Mouse (Mus musculus): Measurements from ENCODE around the gene Hpn.

The Hpn gene

DNA sequence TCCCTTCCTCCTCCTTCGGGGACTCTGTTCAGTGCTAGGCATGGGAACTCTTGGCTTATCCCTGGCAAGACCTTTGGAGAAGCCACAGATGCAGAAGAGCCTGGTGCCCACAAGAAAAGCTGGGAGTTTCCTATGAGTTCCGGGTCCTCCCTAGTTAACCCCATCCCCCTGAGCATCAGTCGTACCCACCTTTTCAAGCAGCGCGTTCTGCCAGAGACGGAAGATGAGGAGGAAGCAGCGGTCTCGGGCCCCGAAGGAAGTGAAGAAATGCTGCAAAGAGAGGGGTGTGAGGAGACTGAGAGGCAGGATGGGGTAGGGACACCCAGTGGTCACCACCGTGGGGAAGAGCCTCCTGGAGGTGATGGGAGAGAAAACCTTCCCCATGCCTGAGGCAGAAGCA, 25.9 kb upstream of the Hpn start:
- no peak for DNase-seq (ENCODE audit: low spot score)

DNA sequence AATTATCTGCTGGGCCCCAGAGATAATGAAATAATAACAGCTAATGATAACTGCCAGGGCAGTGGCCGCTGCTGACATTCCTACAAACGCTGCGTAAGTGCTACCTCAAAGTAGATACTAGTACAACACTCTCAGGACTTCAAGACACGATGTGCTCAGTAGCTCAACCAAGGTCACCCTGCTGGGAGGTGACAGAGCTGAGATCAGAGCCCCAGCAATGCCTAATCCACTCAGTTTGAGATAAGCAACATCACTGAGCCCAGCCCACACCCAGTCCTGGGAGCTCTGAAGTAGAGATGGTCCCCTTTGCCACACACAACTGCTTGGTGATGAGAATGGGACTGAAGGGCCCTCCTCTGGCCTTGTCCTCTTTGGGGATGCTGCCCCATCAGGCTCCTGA, 25.2 kb upstream of the Hpn start:
- DNase-seq (ENCODE audit: low spot score), result no peak

DNA sequence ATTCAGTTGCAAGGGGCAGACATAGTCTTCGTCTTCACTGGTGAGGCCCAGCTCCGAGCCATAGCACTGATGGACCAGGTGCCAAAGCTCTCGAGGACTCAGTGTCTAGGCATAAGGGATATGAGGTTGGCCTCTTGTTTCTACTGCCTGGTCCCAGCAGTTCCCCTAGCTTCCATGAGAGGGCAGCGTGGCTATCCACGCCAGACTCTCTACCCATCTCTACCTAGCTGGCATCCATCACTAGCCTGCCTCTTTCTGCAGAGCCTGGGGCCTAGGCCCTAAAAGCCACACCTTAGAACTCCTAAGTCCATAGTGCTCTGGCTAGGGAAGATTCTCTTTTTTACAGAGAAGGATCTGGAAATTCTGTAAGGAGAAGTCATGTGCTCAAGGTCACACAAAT, 24.7 kb upstream of the Hpn start:
- no peak for DNase-seq (ENCODE audit: low spot score)

GRCm38 (mm10) chr7:31135717-31136116, 20.6 kb upstream of the Hpn start:
- no peak for DNase-seq (ENCODE audit: low spot score)

DNA sequence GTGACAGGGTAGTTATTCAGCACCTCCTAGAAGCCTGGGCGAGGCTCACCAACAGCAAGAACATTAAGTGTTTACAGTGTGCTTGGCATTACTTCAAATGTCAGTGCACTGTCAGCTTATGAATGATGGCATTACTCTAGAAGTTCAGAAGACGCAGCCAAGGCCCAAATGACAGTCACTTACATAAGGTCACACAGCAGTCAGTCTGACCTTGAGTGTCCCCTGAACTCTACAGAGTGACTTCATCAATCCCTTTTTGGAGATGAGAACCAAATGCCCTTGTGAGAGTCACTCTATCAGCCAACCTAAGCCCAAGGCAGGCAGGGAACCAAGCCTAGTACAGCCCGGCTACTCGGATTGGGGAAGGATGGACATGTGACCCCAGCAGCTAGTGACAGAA, 16.8 kb upstream of the Hpn start:
- DNase-seq (ENCODE audit: low spot score), result no peak

DNA sequence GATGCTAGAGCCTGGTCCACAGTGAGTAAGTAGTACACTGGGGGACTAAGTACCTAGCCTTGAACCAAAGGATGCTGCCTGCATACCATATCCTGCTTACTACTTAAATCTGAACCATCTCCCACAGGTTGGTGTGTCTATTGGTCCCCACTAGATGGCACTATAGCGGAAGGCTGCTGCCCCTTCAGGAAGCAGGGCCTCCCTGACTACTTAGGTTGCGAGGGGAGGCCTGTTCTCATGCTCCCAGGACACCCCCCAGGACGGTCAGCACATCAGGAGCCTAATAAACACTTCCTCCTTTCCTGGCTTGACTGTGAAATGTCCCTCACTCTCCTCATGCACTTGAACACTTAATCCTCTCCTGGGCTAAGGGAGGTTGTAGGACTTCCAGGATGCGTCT, 15.8 kb upstream of the Hpn start:
- no peak for DNase-seq (ENCODE audit: low spot score)

DNA sequence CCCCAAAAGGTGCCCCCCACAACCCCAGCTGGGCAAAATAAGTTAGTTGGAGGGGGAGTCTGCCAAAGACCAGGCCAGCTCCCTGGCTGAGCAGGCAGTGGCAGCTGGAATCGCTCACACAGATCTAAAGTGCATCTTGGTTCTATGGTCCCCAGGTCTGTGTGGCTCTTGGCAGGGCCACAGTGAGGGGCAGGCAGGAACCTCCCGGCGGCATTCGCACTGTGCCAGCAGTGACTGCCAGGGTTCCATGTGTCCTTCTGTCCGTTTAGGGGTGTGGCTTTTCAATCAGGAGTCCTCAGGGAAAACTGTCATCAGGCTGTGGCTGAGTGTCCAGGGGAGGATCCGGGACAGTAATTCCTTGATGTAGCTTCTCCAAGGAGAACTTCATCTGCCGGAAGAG, 15.1 kb upstream of the Hpn start:
- no peak for DNase-seq (ENCODE audit: low spot score)

- no peak for DNase-seq (ENCODE audit: low spot score)
Observed at GRCm38 (mm10) chr7:31128157-31128705, 13.1 kb upstream of the Hpn start.

DNA sequence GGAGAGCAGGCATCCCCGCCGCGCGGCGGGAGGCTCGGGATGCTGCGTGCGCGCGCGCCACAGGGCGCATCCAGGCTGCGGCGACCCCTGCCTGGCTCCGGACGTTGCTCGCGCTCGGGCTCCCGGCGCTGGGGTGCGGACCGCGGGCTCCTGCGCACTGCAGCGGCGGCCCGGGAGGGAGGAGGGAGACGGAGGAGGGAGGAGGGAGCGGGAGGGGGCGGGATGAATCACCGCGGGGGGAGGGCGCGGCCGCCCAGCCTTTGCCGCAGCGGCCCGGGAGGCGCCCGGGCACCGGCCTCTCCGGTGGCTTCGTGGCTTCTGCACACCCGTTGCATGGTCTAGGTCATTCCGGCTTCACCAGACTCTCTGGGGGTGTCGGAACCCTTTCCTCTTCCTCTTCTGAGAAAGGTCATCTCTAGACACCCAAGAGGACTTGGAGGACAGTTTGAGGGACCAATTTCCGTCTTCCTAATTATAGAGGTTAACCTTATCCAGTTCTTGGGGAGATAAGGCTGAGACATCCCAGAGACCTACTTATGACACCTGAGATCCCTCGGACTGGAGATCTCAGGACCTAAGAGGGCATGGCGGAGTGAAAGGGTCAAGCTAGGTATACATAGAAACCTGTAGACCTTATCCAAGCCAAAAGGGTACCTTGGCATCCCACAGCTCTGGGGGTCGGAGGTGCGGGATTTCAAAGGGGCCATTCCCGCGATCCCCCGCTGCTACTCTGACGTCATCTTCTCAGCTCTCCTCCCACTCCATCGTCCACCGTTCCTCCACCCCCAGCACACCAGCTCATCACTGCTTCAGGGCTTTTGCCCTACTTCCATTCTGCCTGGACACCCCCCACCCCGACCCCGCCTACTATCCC, 12.0 kb upstream of the Hpn start, which contains the start of gene Scn1b:
TSS of gene Scn1b (minus strand) at position 153 of the 874 bp plus-strand sequence.
- DNase-seq (ENCODE audit: low spot score), result peak; percentile 40

DNA sequence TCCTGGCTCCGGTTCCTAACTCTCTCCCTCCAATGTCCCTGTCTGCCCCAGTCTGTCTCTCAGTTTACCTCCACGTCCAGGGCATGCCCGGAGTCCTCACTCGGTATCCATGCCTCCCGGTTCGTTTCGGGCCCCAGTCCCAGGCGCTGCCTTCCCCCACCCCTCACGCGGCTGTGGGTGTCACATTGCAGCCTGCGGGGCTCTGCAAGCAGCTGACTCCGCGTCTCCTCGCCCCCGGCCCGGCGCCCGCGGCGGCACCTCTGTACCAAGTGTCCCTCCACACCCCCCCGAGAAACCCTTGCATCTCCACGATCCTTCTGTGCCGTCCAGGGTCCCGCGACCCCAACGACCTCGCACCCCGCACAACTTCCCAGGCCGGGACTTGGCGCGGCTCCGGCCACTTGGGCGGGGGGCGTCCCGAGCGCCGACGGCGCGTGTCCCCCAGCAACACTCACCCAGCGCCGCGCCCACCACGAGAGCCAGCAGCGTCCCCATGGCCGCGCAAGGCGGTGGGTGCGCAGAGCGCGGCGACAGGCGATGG, 11.2 kb upstream of the Hpn start:
- DNase-seq (ENCODE audit: low spot score), result no peak

GRCm38 (mm10) chr7:31125116-31125515, 10.0 kb upstream of the Hpn start:
- no peak for DNase-seq (ENCODE audit: low spot score)

- DNase-seq (ENCODE audit: low spot score), result no peak
Observed at GRCm38 (mm10) chr7:31124381-31124780, 9.3 kb upstream of the Hpn start.

DNA sequence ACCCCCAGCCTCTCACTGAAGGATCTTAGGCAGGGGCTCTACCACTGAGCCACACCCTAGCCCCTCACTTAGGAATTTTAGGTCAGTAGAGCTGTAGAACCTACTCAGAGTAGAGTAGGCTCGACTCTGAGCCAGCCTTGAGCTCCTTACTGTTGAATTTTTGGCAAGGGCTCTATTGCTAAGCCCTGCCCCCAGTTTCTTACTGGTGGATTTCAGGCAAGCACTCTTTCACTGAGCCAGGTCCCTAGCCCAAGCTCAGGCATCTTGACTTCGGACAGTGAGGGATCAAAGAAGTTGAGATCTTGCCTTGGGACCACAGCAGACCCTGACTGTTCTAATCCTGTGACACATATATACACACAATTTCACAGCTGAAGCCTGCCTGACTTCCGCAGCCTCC, 8.6 kb upstream of the Hpn start:
- DNase-seq (ENCODE audit: low spot score), result no peak

DNA sequence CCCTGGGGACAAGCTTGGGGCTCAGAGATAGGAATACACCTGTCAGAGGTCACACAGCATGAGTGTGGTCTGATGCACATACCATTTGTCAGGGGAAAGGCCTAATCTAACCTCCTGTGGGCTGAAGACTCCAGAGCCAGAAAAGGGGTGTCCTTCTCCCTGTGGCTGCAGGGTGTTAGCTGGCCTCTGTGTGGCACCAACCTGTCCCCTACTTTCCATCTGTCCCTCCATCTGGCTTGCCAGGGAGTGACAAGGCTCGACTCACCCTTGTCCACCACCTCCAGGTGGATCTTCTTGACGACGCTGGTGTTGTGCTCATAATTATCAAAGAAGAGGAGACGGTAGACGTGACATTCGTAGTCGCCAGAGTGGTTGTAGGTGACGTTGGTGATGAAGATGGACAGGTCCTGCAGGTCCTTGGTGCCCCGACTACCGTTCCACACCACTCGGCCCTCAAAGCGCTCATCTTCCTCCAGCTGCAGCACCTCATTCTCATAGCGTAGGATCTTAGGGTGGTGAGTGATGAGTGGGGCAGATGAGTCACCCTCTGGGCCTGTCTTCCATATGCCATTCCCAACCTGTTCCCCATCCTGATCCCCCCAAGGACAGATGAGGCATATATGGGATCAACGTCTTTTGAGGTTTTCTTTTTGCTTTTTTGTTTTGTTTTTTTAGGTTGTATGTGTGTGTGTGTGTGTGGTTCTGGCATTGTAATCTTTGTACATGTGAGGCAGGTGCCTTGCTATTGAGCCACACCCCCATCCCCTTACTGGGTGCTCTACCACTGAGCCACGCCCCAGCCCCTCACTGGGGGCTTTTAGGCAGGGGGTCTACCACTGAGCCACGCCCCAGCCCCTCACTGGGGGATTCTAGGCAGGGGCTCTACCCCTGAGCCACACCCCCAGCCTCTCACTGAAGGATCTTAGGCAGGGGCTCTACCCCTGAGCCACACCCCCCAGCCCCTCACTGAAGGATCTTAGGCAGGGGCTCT, 7.8 kb upstream of the Hpn start:
- no peak for DNase-seq (ENCODE audit: low spot score)

- no peak for DNase-seq (ENCODE audit: low spot score)
Observed at GRCm38 (mm10) chr7:31119556-31119955, 4.5 kb upstream of the Hpn start.

- DNase-seq (ENCODE audit: low spot score), result no peak
Observed at GRCm38 (mm10) chr7:31118486-31118885, 3.4 kb upstream of the Hpn start.

GRCm38 (mm10) chr7:31117465-31117864, 2.4 kb upstream of the Hpn start:
- no peak for DNase-seq (ENCODE audit: low spot score)

DNA sequence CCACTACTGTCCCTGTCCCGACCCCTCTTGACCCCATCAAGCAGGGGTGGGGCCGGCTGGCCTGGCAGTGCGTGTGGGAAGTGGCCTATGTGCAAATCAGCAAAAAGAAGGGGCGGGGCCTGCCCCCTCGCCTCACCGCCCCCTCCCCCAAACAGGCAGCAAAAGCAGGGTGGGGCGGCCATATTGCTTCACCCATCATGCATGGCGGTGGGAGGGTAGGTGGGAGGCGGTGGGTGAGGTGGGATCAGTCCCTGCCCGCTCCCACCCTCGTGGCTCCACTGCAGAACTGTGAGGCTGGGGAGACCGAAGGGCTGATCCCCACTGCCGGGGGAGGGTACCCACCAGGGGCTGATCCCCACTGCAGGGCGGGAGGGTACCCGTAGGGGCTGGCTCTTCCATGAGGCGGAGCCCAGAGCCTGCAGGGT, 1.6 kb upstream of the Hpn start:
- no peak for DNase-seq (ENCODE audit: low spot score)

- peak; percentile 69 for DNase-seq (ENCODE audit: low spot score)
Observed at GRCm38 (mm10) chr7:31115587-31116043, 525 bp upstream of the Hpn start.

GRCm38 (mm10) chr7:31114646-31115045, 444 bp downstream of the Hpn start:
- no peak for DNase-seq (ENCODE audit: low spot score)

GRCm38 (mm10) chr7:31113800-31114199, 1.3 kb downstream of the Hpn start:
- no peak for DNase-seq (ENCODE audit: low spot score)

DNA sequence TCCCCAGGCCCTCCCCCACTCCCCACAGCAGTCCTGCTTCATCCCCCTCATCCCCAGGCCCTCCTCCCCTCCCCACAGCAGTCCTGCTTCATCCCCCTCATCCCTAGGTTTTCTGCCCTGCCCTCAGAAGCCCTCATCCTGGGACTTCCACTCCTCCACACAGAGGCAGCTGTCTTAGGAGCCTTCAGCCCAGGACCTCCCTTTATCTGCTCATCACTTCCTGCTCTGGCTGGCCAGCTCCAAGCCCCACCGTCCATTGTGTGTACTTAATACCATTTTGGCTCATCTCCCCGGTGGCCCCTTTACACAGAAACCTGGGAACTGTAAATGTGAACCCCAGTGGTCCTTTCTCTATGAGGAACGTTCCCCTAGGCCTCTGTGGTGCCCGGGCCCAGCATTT, 3.1 kb downstream of the Hpn start:
- DNase-seq (ENCODE audit: low spot score), result no peak

Data from ovary, adult 18-20 months (tissue).